Mouse (Mus musculus) forebrain, embryonic 12.5 days (tissue): ENCODE measurements at regions not wholly inside any gene's neighbourhood (a gene's known extent, or its start where the extent isn't known, plus 50 kb on each side); places are given as distances from the start of the nearest gene placed in this dataset.

Experiments used
- ATAC-seq: fragments of 200-750 bp; cut with Nextera tagmentation; 2 replicates; pipeline ENCODE4 v1.8.0; 2017; ENCODE audit warnings: moderate TSS enrichment; ENCODE audit not compliant: low FRiP score
- H3K27ac ChIP-seq: fragments of 300-500 bp; sonication (generic); 2 replicates; pipeline ENCODE4 v1.5.1; 2016; ENCODE audit warnings: mild to moderate bottlenecking
- H3K27me3 ChIP-seq: fragments of 300-500 bp; sonication (generic); 2 replicates; pipeline ENCODE4 v1.6.1; 2016; ENCODE audit warnings: mild to moderate bottlenecking
- H3K36me3 ChIP-seq: fragments of 300-500 bp; sonication (generic); replicated peaks from 2 replicates; pipeline ENCODE4 v1.6.1; 2016; ENCODE audit warnings: mild to moderate bottlenecking
- H3K4me1 ChIP-seq: fragments of 300-500 bp; sonication (generic); 2 replicates; pipeline ENCODE4 v1.6.1; 2016
- H3K4me2 ChIP-seq: fragments of 300-500 bp; sonication (generic); 2 replicates; pipeline ENCODE4 v1.6.1; 2016; ENCODE audit warnings: mild to moderate bottlenecking, moderate library complexity
- H3K4me3 ChIP-seq: fragments of 300-500 bp; sonication (generic); replicated peaks from 2 replicates; pipeline ENCODE4 v1.5.1; 2016; ENCODE audit warnings: mild to moderate bottlenecking
- H3K9ac ChIP-seq: fragments of 300-500 bp; sonication (generic); 2 replicates; pipeline ENCODE4 v1.6.1; 2016; ENCODE audit warnings: mild to moderate bottlenecking
- H3K9me3 ChIP-seq: fragments of 300-500 bp; sonication (generic); 2 replicates; pipeline ENCODE4 v1.6.1; 2016
- WGBS: fragments of 180-500 bp; shearing (Covaris S2); methylation state at CpG from one replicate; pipeline ENCODE4 v1.1.7; 2016; 5-methylcytosine and 5-hydroxymethylcytosine counted together

- H3K4me1 ChIP-seq = peaks cover 32% of the 10 kb centered on the region
- no peak overlapping the region for H3K4me2 ChIP-seq
- H3K27me3 ChIP-seq = peaks cover 5% of the 10 kb centered on the region; the same call in 1 of the 2 replicates
- H3K9ac ChIP-seq = 0 out of 2 replicates have a peak overlapping the region, but pooled peaks have one; percentile 40
- no peaks in the 10 kb centered on the region for H3K36me3 ChIP-seq
- H3K9me3 ChIP-seq = no peaks in the 10 kb centered on the region
- H3K27ac ChIP-seq = no peak overlapping the region; the same call in 1 of the 2 replicates
- WGBS = 61% methylated on average over 2 of the region's 2 CpGs
- H3K4me3 ChIP-seq = no peak overlapping the region
- ATAC-seq = no peak
Observed at GRCm38 (mm10) chr2:57617258-57617657, 379.8 kb downstream of the Gpd2 start.

- H3K36me3 ChIP-seq = no peaks in the 10 kb centered on the region
- H3K4me2 ChIP-seq = no peak overlapping the region
- no peak for ATAC-seq
- H3K27ac ChIP-seq = no peak overlapping the region
- H3K9me3 ChIP-seq = no peaks in the 10 kb centered on the region
- H3K4me3 ChIP-seq = no peak overlapping the region
- no peak overlapping the region for H3K9ac ChIP-seq
- WGBS = 75% methylated on average over 2 of the region's 2 CpGs
- H3K27me3 ChIP-seq = no peaks in the 10 kb centered on the region
- H3K4me1 ChIP-seq = no peaks in the 10 kb centered on the region
Observed at GRCm38 (mm10) chr2:57644117-57644516, 353.6 kb upstream of the Galnt5 start.

GRCm38 (mm10) chr2:57644541-57644940, 353.1 kb upstream of the Galnt5 start:
- Histone ChIP-seq H3K4me1 (no peaks in the 10 kb centered on the region), H3K4me2 (no peak overlapping the region), H3K27me3 (no peaks in the 10 kb centered on the region), H3K27ac (no peak overlapping the region), H3K9me3 (no peaks in the 10 kb centered on the region), H3K9ac (no peak overlapping the region), H3K4me3 (no peak overlapping the region), H3K36me3 (no peaks in the 10 kb centered on the region)
- 73% methylated on average over 2 of the region's 2 CpGs for WGBS
- ATAC-seq = no peak

GRCm38 (mm10) chr2:57649002-57649401, 348.7 kb upstream of the Galnt5 start:
- no peak overlapping the region for H3K27ac ChIP-seq
- no peaks in the 10 kb centered on the region for H3K9me3 ChIP-seq
- no peaks in the 10 kb centered on the region for H3K27me3 ChIP-seq
- ATAC-seq = no peak
- 80% methylated on average over 4 of the region's 4 CpGs for WGBS
- H3K4me1 ChIP-seq = no peaks in the 10 kb centered on the region
- H3K4me3 ChIP-seq = no peak overlapping the region
- no peak overlapping the region for H3K9ac ChIP-seq
- no peaks in the 10 kb centered on the region for H3K36me3 ChIP-seq
- H3K4me2 ChIP-seq = no peak overlapping the region

- Histone ChIP-seq H3K27ac (no peak overlapping the region), H3K4me3 (no peak overlapping the region), H3K4me2 (no peak overlapping the region), H3K4me1 (no peaks in the 10 kb centered on the region), H3K36me3 (no peaks in the 10 kb centered on the region), H3K9ac (no peak overlapping the region), H3K9me3 (no peaks in the 10 kb centered on the region), H3K27me3 (no peaks in the 10 kb centered on the region)
- no peak for ATAC-seq
- 83% methylated on average over 4 of the region's 4 CpGs for WGBS
Observed at GRCm38 (mm10) chr2:57657409-57657808, 340.3 kb upstream of the Galnt5 start.

- ATAC-seq = no peak
- Histone ChIP-seq H3K4me3 (no peak overlapping the region), H3K27me3 (no peaks in the 10 kb centered on the region), H3K9me3 (no peaks in the 10 kb centered on the region), H3K4me2 (no peak overlapping the region), H3K4me1 (no peaks in the 10 kb centered on the region), H3K36me3 (no peaks in the 10 kb centered on the region), H3K27ac (no peak overlapping the region), H3K9ac (no peak overlapping the region)
- WGBS = 87% methylated on average over 1 of the region's 1 CpGs
Observed at GRCm38 (mm10) chr2:57661838-57662237, 335.8 kb upstream of the Galnt5 start.

GRCm38 (mm10) chr2:57672007-57672643, 325.6 kb upstream of the Galnt5 start:
- 0 out of 2 replicates have a peak, but pooled peaks have one; percentile 53 for ATAC-seq
- H3K9ac ChIP-seq = no peak overlapping the region
- no peak overlapping the region for H3K27ac ChIP-seq
- no peak overlapping the region for H3K4me2 ChIP-seq
- H3K9me3 ChIP-seq = no peaks in the 10 kb centered on the region
- no peaks in the 10 kb centered on the region for H3K36me3 ChIP-seq
- H3K4me1 ChIP-seq = no peaks in the 10 kb centered on the region
- H3K27me3 ChIP-seq = no peaks in the 10 kb centered on the region
- 66% methylated on average over 3 of the region's 3 CpGs for WGBS
- H3K4me3 ChIP-seq = no peak overlapping the region

- Histone ChIP-seq H3K9me3 (no peaks in the 10 kb centered on the region), H3K27me3 (no peaks in the 10 kb centered on the region), H3K4me3 (no peak overlapping the region), H3K4me1 (no peaks in the 10 kb centered on the region), H3K4me2 (no peak overlapping the region), H3K27ac (no peak overlapping the region), H3K36me3 (no peaks in the 10 kb centered on the region), H3K9ac (no peak overlapping the region)
- 86% methylated on average over 3 of the region's 3 CpGs for WGBS
- ATAC-seq = no peak
Observed at GRCm38 (mm10) chr2:57689877-57690276, 307.8 kb upstream of the Galnt5 start.

- peaks cover 22% of the 10 kb centered on the region for H3K4me1 ChIP-seq
- H3K27ac ChIP-seq = peak overlapping the region; percentile 36
- H3K9ac ChIP-seq = no peak overlapping the region
- H3K27me3 ChIP-seq = no peaks in the 10 kb centered on the region
- H3K4me3 ChIP-seq = no peak overlapping the region; the same call in 1 of the 2 replicates
- WGBS = 21% methylated on average over 11 of the region's 11 CpGs
- H3K9me3 ChIP-seq = no peaks in the 10 kb centered on the region
- peak; percentile 63; the same call in 1 of the 2 replicates for ATAC-seq
- H3K4me2 ChIP-seq = peak overlapping the region; percentile 27
- H3K36me3 ChIP-seq = no peaks in the 10 kb centered on the region
Observed at GRCm38 (mm10) chr2:57696992-57697772, 300.5 kb upstream of the Galnt5 start.

GRCm38 (mm10) chr2:57698659-57699061, 299.0 kb upstream of the Galnt5 start:
- Histone ChIP-seq H3K4me1 (peaks cover 22% of the 10 kb centered on the region), H3K9ac (no peak overlapping the region), H3K27me3 (no peaks in the 10 kb centered on the region), H3K27ac (peak overlapping the region; percentile 22), H3K4me2 (peak overlapping the region; percentile 54), H3K4me3 (peak overlapping the region; percentile 33), H3K36me3 (no peaks in the 10 kb centered on the region), H3K9me3 (no peaks in the 10 kb centered on the region)
- 2% methylated on average over 11 of the region's 11 CpGs for WGBS
- peak; percentile 91 for ATAC-seq

GRCm38 (mm10) chr2:57699226-57699625, 298.5 kb upstream of the Galnt5 start:
- Histone ChIP-seq H3K4me2 (peak overlapping the region; percentile 54), H3K36me3 (no peaks in the 10 kb centered on the region), H3K27ac (peak overlapping the region; percentile 22), H3K9me3 (no peaks in the 10 kb centered on the region), H3K9ac (no peak overlapping the region), H3K4me1 (peaks cover 22% of the 10 kb centered on the region), H3K27me3 (no peaks in the 10 kb centered on the region), H3K4me3 (peak overlapping the region; percentile 33)
- peak; percentile 45; the same call in 1 of the 2 replicates for ATAC-seq
- 6% methylated on average over 4 of the region's 4 CpGs for WGBS

GRCm38 (mm10) chr2:57716754-57717510, 280.8 kb upstream of the Galnt5 start:
- H3K27me3 ChIP-seq = no peaks in the 10 kb centered on the region
- 39% methylated on average over 10 of the region's 10 CpGs for WGBS
- no peak overlapping the region for H3K4me3 ChIP-seq
- H3K9ac ChIP-seq = no peak overlapping the region
- H3K36me3 ChIP-seq = no peaks in the 10 kb centered on the region
- H3K9me3 ChIP-seq = no peaks in the 10 kb centered on the region
- peaks cover 7% of the 10 kb centered on the region; the same call in 1 of the 2 replicates for H3K4me1 ChIP-seq
- H3K4me2 ChIP-seq = no peak overlapping the region
- ATAC-seq = no peak
- H3K27ac ChIP-seq = no peak overlapping the region
